Mouse (Mus musculus) megakaryocyte, embryonic 14.5 days (primary cell): ENCODE measurements around the gene Aes. TPM values are rescaled to one million over a fixed set of nuclear protein-coding genes. Genes with fewer than 3 reads are reported as not detected.

Experiments used
- H3K27me3 ChIP-seq: replicated peaks from 2 replicates; pipeline ENCODE3; 2012; ENCODE audit warnings: inconsistent platforms
- H3K36me3 ChIP-seq: replicated peaks from 2 replicates; pipeline ENCODE3; 2012; ENCODE audit warnings: low read length, inconsistent platforms, mixed read lengths
- H3K4me1 ChIP-seq: 2 replicates; pipeline ENCODE4 v1.6.1; 2012; ENCODE audit warnings: inconsistent platforms
- H3K4me3 ChIP-seq: replicated peaks from 2 replicates; pipeline ENCODE3; 2012; ENCODE audit warnings: moderate library complexity, mild to moderate bottlenecking, inconsistent platforms
- H3K9me3 ChIP-seq: 2 replicates; pipeline ENCODE4 v1.6.1; 2012; ENCODE audit warnings: inconsistent platforms
- FLI1 ChIP-seq: IDR thresholded peaks from 2 replicates; pipeline ENCODE4 v1.6.1; 2012; ENCODE audit warnings: low read length, inconsistent platforms, mixed read lengths
- GATA1 ChIP-seq: IDR thresholded peaks from 3 replicates; pipeline ENCODE4 v1.6.1; 2012; ENCODE audit warnings: mixed read lengths, low read length, inconsistent platforms, borderline replicate concordance
- polyA plus RNA-seq: library from polyadenylated mRNA; stranded (reverse); fragments of >175 nt; gene quantifications from 2 replicates; pipeline ENCODE4 v1.2.3, GENCODE M21; 2012; ENCODE audit warnings: low replicate concordance; ENCODE audit not compliant: insufficient read depth

The Aes gene
- polyA plus RNA-seq, 1 experiment: 2,412 TPM

DNA sequence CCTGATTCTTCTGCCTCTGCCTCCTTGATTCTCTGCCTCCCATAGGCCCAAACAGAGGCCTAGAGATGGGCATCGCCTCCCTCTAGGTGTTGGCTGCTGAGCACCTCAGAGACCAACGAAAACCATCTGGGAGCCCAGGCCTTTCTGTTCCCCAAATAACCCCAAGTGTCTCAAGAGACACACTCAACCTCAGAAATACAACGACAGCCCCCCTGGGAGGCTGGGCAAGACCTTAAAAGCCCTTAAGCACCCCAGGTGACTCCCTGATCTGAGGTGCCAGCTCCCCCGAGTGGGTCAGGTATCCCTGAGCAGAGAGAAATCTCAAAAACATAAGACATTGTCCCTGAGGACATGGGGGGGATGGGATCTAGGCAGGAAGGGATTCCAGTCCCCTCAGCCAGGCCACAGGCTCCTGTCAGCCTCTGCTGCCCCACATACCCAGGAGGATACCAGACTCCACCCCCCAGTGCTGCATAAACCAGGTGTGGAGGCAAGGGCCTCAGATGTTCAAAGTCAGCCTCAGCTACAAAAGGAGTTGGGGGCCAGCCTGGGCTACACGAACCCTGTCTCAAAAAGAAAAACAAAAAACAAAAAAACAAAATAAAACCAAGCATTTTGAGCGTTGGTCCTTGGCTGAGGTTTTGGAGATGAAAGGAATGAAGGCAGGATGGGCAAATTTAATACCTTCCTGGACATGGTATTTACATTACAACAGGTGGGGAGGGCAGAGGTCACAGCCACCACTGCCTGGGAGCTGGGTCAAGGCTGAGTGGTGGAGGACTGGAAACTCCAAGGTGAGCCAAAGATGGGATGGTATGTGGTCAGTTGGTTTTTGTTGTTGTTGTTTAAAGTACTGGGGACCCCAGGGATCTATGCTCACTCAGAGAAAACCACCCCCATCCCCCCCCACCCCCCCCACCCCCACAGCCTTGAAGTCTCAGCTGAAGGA, 5.2 kb upstream of the Aes start:
- peaks cover 4% of the 10 kb centered on the region; the same call in 1 of the 2 replicates for H3K9me3 ChIP-seq
- H3K36me3 ChIP-seq: no peaks in the 10 kb centered on the region
- TF ChIP-seq GATA1: no peak
- no peak for TF ChIP-seq FLI1
- no peak overlapping the region for H3K4me3 ChIP-seq
- H3K4me1 ChIP-seq: peaks cover 44% of the 10 kb centered on the region
- no peaks in the 10 kb centered on the region for H3K27me3 ChIP-seq

DNA sequence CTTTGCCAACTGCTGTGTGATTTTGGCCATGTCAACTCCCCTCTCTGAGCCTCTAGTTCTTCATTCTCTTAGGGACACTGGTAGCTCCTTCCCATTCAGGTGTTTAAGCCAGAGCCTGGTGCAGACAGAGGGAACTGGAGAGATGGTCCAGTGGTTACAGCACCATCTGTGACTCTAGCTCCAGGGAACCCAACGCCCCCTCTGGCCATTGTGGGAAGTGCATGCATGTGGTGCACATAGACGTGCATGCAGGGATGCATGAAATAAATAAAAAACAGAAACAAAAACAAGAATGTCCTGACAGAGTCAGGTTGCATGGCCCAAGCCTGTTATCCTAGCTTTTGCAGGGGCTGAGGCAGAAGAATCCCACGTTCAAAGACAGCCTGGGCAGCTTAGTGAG, 3.0 kb upstream of the Aes start:
- H3K4me1 ChIP-seq: peaks cover 33% of the 10 kb centered on the region
- H3K4me3 ChIP-seq: no peak overlapping the region
- H3K27me3 ChIP-seq: no peaks in the 10 kb centered on the region
- H3K36me3 ChIP-seq: peaks cover 3% of the 10 kb centered on the region
- peaks cover 4% of the 10 kb centered on the region; the same call in 1 of the 2 replicates for H3K9me3 ChIP-seq
- TF ChIP-seq GATA1 (no peak), FLI1 (no peak)

DNA sequence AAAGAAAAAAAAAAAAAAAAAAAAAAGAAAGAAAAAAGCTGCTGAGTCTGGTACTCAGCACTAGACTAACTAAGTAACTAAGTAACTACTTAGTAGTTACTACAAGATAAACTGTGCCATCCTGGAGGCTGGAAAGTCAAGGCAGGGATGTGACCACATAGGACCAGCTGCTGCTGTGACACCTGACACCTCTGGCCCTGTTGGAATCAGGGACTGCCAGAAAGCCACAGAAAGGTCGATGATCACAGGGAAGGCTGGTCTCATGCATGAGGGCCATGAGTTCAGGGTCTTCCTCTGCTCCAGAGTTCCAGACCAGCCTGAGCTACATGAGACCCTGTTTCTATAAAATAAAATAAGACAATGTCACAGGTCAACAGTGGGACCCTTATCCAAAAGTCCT, 1.8 kb upstream of the Aes start:
- TF ChIP-seq GATA1: no peak
- TF ChIP-seq FLI1: no peak

DNA sequence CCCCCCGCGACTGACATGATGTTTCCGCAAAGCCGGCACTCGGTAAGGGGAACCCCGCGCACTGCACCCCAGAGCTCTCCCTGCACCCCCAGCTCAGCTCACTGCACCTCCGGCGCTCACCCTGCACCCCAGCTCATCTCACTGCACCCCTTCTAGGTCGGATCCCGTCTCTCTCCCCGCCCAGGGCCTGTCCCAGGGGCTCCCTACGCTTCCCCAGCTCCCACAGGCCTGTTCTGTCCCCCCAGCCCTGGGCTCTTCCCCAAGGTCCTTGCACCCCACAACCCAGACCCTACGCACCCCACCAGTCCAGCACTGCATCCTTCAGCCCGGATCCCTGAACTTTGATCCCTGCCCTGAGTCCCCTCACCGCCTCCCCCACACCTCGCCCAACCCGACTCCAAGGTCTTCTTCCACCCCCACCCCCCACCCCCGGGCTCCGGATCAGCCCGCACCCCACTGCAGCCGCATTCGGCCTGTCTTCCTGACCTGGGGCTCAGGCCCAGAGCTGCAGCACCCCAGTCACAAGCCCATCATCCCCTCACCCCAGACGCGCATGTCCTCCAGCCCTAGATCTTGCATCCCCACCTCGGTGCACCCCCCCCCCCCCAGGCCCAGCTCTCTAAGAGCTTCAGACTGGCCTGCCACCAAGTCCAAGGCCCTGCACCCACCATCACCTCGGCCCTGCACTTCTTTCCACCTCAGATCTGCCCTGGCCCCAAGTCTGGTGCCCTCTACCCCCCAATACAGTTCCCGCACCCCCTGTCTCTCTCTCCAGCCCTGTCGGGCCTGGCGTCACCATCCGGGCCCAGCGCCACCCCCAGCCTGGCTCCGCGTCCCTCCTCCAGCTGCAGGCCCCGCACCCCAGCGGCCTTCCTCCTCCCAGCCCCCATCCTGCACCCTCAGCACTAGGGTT, 595 bp downstream of the Aes start:
- Histone ChIP-seq H3K4me1 (peaks cover 55% of the 10 kb centered on the region), H3K27me3 (no peaks in the 10 kb centered on the region)
- TF ChIP-seq GATA1 (no peak), FLI1 (no peak)

More for the DNA sequence above, 1.8 kb upstream of the Aes start:
- Histone ChIP-seq H3K27me3 (no peaks in the 10 kb centered on the region), H3K9me3 (peaks cover 4% of the 10 kb centered on the region; the same call in 1 of the 2 replicates), H3K36me3 (peaks cover 15% of the 10 kb centered on the region), H3K4me3 (no peak overlapping the region), H3K4me1 (peaks cover 32% of the 10 kb centered on the region)

GRCm38 (mm10) chr10:81560719-81561459, 1.6 kb downstream of the Aes start:
- Histone ChIP-seq H3K4me3 (peak overlapping the region; percentile 99), H3K4me1 (peaks cover 64% of the 10 kb centered on the region), H3K27me3 (no peaks in the 10 kb centered on the region), H3K9me3 (no peaks in the 10 kb centered on the region), H3K36me3 (peaks cover 49% of the 10 kb centered on the region)
- no peak for TF ChIP-seq GATA1
- TF ChIP-seq FLI1: no peak

More for the DNA sequence above, 595 bp downstream of the Aes start:
- Histone ChIP-seq H3K9me3 (no peaks in the 10 kb centered on the region), H3K36me3 (peaks cover 39% of the 10 kb centered on the region), H3K4me3 (peak overlapping the region; percentile 99)

DNA sequence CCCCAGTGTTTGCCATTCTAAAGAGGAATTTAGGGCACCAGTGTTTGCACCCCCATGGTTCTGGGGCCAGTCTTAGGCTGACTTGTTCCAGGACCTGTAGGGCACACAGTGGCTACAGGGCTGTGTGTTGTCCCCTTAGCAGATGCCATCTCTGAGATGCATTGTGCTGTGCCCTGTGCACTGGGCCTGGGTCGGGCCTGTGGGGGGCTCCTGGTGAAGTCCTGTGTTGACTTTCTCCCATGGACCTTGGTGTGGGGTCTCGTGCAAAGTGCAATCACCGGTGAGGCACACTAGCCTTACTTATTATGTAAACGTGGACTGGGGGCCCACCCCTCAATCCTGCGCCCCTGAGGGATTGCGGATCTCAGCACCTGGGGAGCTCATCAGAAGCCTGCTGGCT, 3.1 kb downstream of the Aes start:
- TF ChIP-seq GATA1: no peak
- TF ChIP-seq FLI1: no peak
- Histone ChIP-seq H3K4me3 (peak overlapping the region; percentile 46), H3K36me3 (peaks cover 64% of the 10 kb centered on the region), H3K9me3 (no peaks in the 10 kb centered on the region), H3K4me1 (peaks cover 68% of the 10 kb centered on the region), H3K27me3 (no peaks in the 10 kb centered on the region)

GRCm38 (mm10) chr10:81563481-81563880, 4.2 kb downstream of the Aes start:
- peaks cover 70% of the 10 kb centered on the region for H3K4me1 ChIP-seq
- no peak for TF ChIP-seq GATA1
- TF ChIP-seq FLI1: no peak
- H3K4me3 ChIP-seq: no peak overlapping the region
- H3K36me3 ChIP-seq: peaks cover 68% of the 10 kb centered on the region
- no peaks in the 10 kb centered on the region for H3K9me3 ChIP-seq
- H3K27me3 ChIP-seq: no peaks in the 10 kb centered on the region

DNA sequence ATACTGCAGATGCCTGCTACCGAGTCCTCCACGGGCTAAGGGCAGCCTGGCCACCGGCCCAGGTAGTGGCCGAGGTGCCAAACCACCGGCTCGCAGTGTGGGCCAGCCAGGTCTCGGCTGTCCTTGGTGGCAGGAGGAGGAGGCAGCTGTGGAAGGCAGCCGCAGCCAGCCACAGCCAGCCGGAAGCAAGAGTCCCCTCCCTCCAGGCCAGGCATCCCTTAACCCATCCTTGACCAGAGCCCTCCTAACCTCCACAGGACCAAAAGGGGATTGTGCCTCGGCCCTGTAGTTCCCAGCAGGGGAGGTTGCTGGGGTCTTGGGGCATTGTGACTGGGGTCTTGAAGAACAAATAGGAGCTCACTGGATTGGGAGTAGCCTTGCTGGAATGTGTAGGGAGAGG, 4.9 kb downstream of the Aes start:
- Histone ChIP-seq H3K36me3 (peaks cover 68% of the 10 kb centered on the region), H3K4me3 (no peak overlapping the region), H3K9me3 (no peaks in the 10 kb centered on the region), H3K27me3 (no peaks in the 10 kb centered on the region), H3K4me1 (peaks cover 71% of the 10 kb centered on the region)
- no peak for TF ChIP-seq FLI1
- no peak for TF ChIP-seq GATA1

DNA sequence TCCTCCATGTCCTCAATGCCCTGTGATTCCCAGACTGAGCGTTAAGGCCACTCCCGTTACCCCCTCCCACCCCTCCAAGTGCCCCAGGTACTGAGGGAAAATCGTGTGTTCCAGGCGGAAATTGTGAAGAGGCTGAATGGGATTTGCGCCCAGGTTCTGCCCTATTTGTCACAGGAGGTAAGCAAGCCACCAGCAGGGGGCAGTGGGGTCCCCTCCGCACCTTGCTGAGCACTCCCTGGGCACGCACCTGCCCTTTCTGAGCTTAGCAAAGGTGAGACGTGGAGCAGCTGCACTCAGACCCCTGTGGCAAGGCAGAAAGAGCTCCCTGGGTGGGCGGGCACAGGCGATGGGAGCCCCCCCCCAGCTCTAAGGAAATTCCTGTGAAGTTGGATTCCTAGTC, 5.4 kb downstream of the Aes start:
- no peaks in the 10 kb centered on the region for H3K9me3 ChIP-seq
- H3K27me3 ChIP-seq: no peaks in the 10 kb centered on the region
- H3K4me1 ChIP-seq: peaks cover 76% of the 10 kb centered on the region
- peaks cover 68% of the 10 kb centered on the region for H3K36me3 ChIP-seq
- H3K4me3 ChIP-seq: no peak overlapping the region
- TF ChIP-seq GATA1: no peak
